Mouse (Mus musculus): ENCODE measurements around the gene F12. TPM values are rescaled to one million over a fixed set of nuclear protein-coding genes. Genes with fewer than 3 reads are reported as not detected.

F12 gene
- total and polyA plus RNA-seq, 3 experiments: not detected

DNA sequence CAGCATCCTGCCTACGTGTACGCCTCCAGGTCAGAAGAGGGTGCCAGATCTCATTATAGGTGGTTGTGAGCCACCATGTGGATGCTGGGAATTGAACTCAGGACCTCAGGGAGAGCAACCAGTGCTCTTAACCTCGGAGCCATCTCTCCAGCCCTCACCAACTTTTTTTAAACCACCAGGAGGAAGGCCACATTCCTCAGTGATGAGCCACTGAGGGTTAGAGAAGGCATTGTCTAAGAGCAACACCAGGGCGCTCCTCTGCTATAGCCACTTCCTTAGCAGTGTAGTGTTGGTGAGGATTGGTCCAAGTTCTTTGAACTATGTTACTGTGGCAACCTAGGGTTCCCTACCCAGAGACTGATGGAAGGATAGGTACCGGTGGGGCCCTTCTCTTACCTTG, 49.2 kb upstream of the F12 start:
- dilution Hi-C loops (cut with MboI; ENCODE audit: extremely low pct_ligation_motif_present, extremely low pct_unique_long_range_greater_than_20kb, low sequenced_read_pairs): no loop called here
- H3K4me1 ChIP-seq (ENCODE audit: control insufficient read depth in 1 of 2, insufficient read depth in 2 of 2): peaks cover 8 to 35% of the 10 kb centered on the region in 2 experiments; a peak in 3 of 4 replicates
- no peak for DNase-seq (ENCODE audit: extremely low read depth)

DNA sequence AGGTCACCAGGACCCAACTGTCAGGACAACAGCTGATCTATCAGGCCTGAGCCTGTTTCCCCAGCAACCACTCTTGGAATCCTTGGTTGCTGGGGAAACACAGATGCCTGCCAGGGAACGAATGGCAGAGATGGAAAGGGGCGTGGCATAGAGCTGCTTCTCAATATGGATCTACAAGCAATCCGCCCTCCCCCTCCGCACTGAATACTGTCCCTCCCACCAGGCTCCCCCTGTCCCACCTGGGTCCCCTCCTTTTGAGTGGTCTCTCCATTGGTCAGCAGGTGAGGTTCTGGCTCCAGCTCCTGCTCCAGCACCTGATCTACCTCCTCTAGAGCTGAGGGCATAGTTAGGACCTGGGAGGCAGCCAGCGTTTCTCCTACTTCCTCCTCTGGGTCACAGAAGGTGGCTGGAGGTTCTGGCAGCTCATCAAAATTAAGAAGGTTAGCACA, 48.1 kb upstream of the F12 start:
- H3K27me3 ChIP-seq (replicated peaks): peaks cover 76% of the 10 kb centered on the region
- H3K27ac ChIP-seq (ENCODE audit: insufficient read depth, low read depth): no peak overlapping the region
- H3K4me1 ChIP-seq (ENCODE audit: control insufficient read depth in 1 of 2, insufficient read depth in 2 of 2): peaks cover 8 to 36% of the 10 kb centered on the region in 2 experiments; a peak in 3 of 4 replicates
- no peaks in the 10 kb centered on the region for H3K36me3 ChIP-seq (replicated peaks in 1 of 2; ENCODE audit: control insufficient read depth in 1 of 2, insufficient read depth in 1 of 2, low read length in 1 of 2)
- H3K9me3 ChIP-seq (replicated peaks; ENCODE audit: low read length): peaks cover 4% of the 10 kb centered on the region
- no peaks in the 10 kb centered on the region for H3K79me2 ChIP-seq (replicated peaks; ENCODE audit: control insufficient read depth, extremely low read depth, insufficient read depth, poor library complexity, severe bottlenecking)
- dilution Hi-C loops (cut with MboI; ENCODE audit: extremely low pct_ligation_motif_present, extremely low pct_unique_long_range_greater_than_20kb, low sequenced_read_pairs) (no loop called here), in situ Hi-C loops (cut with MboI; ENCODE audit: low pct_ligation_motif_present, low pct_unique_long_range_greater_than_20kb, low sequenced_read_pairs) (loop anchor here (5.0 kb wide), 1 partner anchor 43 kb away; no protein-coding TSS in a partner anchor)
- no peak overlapping the region for H3K4me3 ChIP-seq (replicated peaks in 1 of 3; ENCODE audit: low read depth in 2 of 3, low read length in 2 of 3, poor library complexity in 1 of 3)
- no peak overlapping the region for H3K4me2 ChIP-seq (ENCODE audit: insufficient read depth, low read depth, poor library complexity, severe bottlenecking)
- DNase-seq (ENCODE audit: extremely low read depth): no peak
- no peak overlapping the region for H3K9ac ChIP-seq (ENCODE audit: insufficient read depth, low read depth)
- no peak for TF ChIP-seq MEF2A (IDR thresholded peaks at IDR 0.05; ENCODE audit: borderline replicate concordance, low read depth, low read length)
- no peak for TF ChIP-seq KAT2A (IDR thresholded peaks at IDR 0.05; ENCODE audit: insufficient replicate concordance, low read length)
- no peak for TF ChIP-seq POLR2AphosphoS2 (IDR thresholded peaks at IDR 0.05; ENCODE audit: low read depth, low read length)
- TF ChIP-seq JUN (IDR thresholded peaks at IDR 0.05; ENCODE audit: insufficient read depth, low read depth, low read length): no peak
- TF ChIP-seq USF1 (IDR thresholded peaks at IDR 0.05; ENCODE audit: low read depth, low read length): no peak
- TF ChIP-seq ZMIZ1 (IDR thresholded peaks at IDR 0.05; ENCODE audit: low read depth, low read length): no peak
- TF ChIP-seq RCOR1 (conservative IDR thresholded peaks at IDR 0.05; ENCODE audit: low read depth, low read length): no peak
- TF ChIP-seq HCFC1 (IDR thresholded peaks at IDR 0.05; ENCODE audit: low read depth, low read length): no peak
- TF ChIP-seq ZNF384 (IDR thresholded peaks at IDR 0.05; ENCODE audit: low read depth, low read length): no peak
- TF ChIP-seq EP300 (IDR thresholded peaks at IDR 0.05; ENCODE audit: low read length): no peak
- no peak for TF ChIP-seq GABPA (IDR thresholded peaks at IDR 0.05; ENCODE audit: insufficient replicate concordance, low read depth, low read length)
- no peak for TF ChIP-seq POLR2A (IDR thresholded peaks at IDR 0.05; ENCODE audit: low read depth, low read length)

More for the DNA sequence above, 49.2 kb upstream of the F12 start:
- no peak overlapping the region for H3K27ac ChIP-seq (ENCODE audit: insufficient read depth, low read depth)
- no peak overlapping the region for H3K4me3 ChIP-seq (replicated peaks in 1 of 3; ENCODE audit: low read depth in 2 of 3, low read length in 2 of 3, poor library complexity in 1 of 3)
- H3K36me3 ChIP-seq (replicated peaks in 1 of 2; ENCODE audit: control insufficient read depth in 1 of 2, insufficient read depth in 1 of 2, low read length in 1 of 2): no peaks in the 10 kb centered on the region
- H3K27me3 ChIP-seq (replicated peaks): peaks cover 78% of the 10 kb centered on the region
- H3K4me2 ChIP-seq (ENCODE audit: insufficient read depth, low read depth, poor library complexity, severe bottlenecking): no peak overlapping the region
- H3K9me3 ChIP-seq (replicated peaks; ENCODE audit: low read length): peaks cover 8% of the 10 kb centered on the region
- no peaks in the 10 kb centered on the region for H3K79me2 ChIP-seq (replicated peaks; ENCODE audit: control insufficient read depth, extremely low read depth, insufficient read depth, poor library complexity, severe bottlenecking)
- in situ Hi-C loops (cut with MboI; ENCODE audit: low pct_ligation_motif_present, low pct_unique_long_range_greater_than_20kb, low sequenced_read_pairs): loop anchor here (5.0 kb wide), 1 partner anchor 42 kb away; no protein-coding TSS in a partner anchor
- TF ChIP-seq HCFC1 (IDR thresholded peaks at IDR 0.05; ENCODE audit: low read depth, low read length): no peak
- TF ChIP-seq TCF12 (IDR thresholded peaks at IDR 0.05; ENCODE audit: low read depth, low read length): no peak
- no peak for TF ChIP-seq CTCF (conservative IDR thresholded peaks at IDR 0.05 in 1 of 2, IDR thresholded peaks at IDR 0.05 in 1 of 2; ENCODE audit: low read depth in 2 of 2, low read length in 2 of 2)
- TF ChIP-seq RCOR1 (conservative IDR thresholded peaks at IDR 0.05; ENCODE audit: low read depth, low read length): no peak
- no peak for TF ChIP-seq BHLHE40 (IDR thresholded peaks at IDR 0.05; ENCODE audit: low read depth, low read length)
- TF ChIP-seq MAX (IDR thresholded peaks at IDR 0.05; ENCODE audit: low read length): no peak
- no peak for TF ChIP-seq SMC3 (IDR thresholded peaks at IDR 0.05; ENCODE audit: low read depth, low read length)
- no peak for TF ChIP-seq POLR2AphosphoS2 (IDR thresholded peaks at IDR 0.05; ENCODE audit: low read depth, low read length)
- TF ChIP-seq UBTF (IDR thresholded peaks at IDR 0.05; ENCODE audit: low read depth, low read length): no peak
- TF ChIP-seq EP300 (IDR thresholded peaks at IDR 0.05; ENCODE audit: low read length): no peak
- no peak for TF ChIP-seq NRF1 (IDR thresholded peaks at IDR 0.05; ENCODE audit: low read depth, low read length)
- TF ChIP-seq NELFE (IDR thresholded peaks at IDR 0.05; ENCODE audit: low read depth, low read length): no peak
- no peak for TF ChIP-seq POLR2A (IDR thresholded peaks at IDR 0.05; ENCODE audit: low read depth, low read length)
- no peak for TF ChIP-seq JUND (conservative IDR thresholded peaks at IDR 0.05; ENCODE audit: low read depth, low read length)
- no peak overlapping the region for H3K9ac ChIP-seq (ENCODE audit: insufficient read depth, low read depth)

Measured in CH12.LX (cell line).